Comparison of ENCODE assay signal across 13 mouse cellular contexts in genomic region chr9:15421864-15422263, GRCm38 (mm10).
DNase-seq lines count a peak whose midpoint lies in the region; ATAC-seq and TF ChIP-seq lines count a peak whose summit lies in the region.
"Had no signal": no experiment of that assay in that cellular context is flagged by ENCODE, and none has a peak within 500 bp of the region (broad histone marks: within the 10 kb centered on the region; RNA-seq: fewer than 3 reads in every experiment).

No protein-coding gene starts in this region.

- no peaks in the 10 kb centered on the region for H3K27me3 ChIP-seq in embryonic facial prominence, embryonic 12.5 days
- H3K27me3 ChIP-seq in hindbrain, embryonic 14.5 days (ENCODE audit: control insufficient read depth, insufficient read depth, low read length), result no peaks in the 10 kb centered on the region
- H3K27me3 ChIP-seq in midbrain, embryonic 15.5 days (replicated peaks), result no peaks in the 10 kb centered on the region
- H3K27me3 ChIP-seq in liver, postnatal 0 days (ENCODE audit: insufficient read depth, low read length), result no peaks in the 10 kb centered on the region

- no peak overlapping the region for H3K9ac ChIP-seq in embryonic facial prominence, embryonic 12.5 days
- H3K9ac ChIP-seq in hindbrain, embryonic 14.5 days, result no peak overlapping the region
- no peak overlapping the region for H3K9ac ChIP-seq in midbrain, embryonic 15.5 days
- H3K9ac ChIP-seq in liver, postnatal 0 days (replicated peaks), result no peak overlapping the region

- DNase-seq in cerebellum, postnatal 14 days, result peak; percentile 52 to 64
- DNase-seq in cerebellum, adult 8-10 months, result no peak
- DNase-seq in hindbrain, embryonic 14.5 days (ENCODE audit: low spot score), result peak; percentile 34
- DNase-seq in liver, postnatal 0 days, result no peak
- no peak for DNase-seq in lung, postnatal 4 days
- DNase-seq: heart, adult 18-20 months; kidney, postnatal 25 days; thymus, adult 18-20 months had no signal

- H3K27ac ChIP-seq in embryonic facial prominence, embryonic 12.5 days, result no peak overlapping the region
- 0 out of 2 replicates have a peak overlapping the region, but pooled peaks have one; percentile 51 for H3K27ac ChIP-seq in hindbrain, embryonic 14.5 days
- peak overlapping the region; percentile 27; the same call in 1 of the 2 replicates for H3K27ac ChIP-seq in midbrain, embryonic 15.5 days
- no peak overlapping the region for H3K27ac ChIP-seq in liver, postnatal 0 days (ENCODE audit: low read depth)

- 0 out of 2 replicates have a peak, but pooled peaks have one; percentile 67 for ATAC-seq in embryonic facial prominence, embryonic 12.5 days (ENCODE audit: insufficient number of reproducible peaks, insufficient read depth, low FRiP score, low TSS enrichment)
- ATAC-seq in hindbrain, embryonic 14.5 days (ENCODE audit: low FRiP score), result peak; percentile 65; the same call in 1 of the 2 replicates
- peak; percentile 86 for ATAC-seq in midbrain, embryonic 15.5 days (replicated peaks)
- ATAC-seq in liver, postnatal 0 days, result no peak
- no peak for ATAC-seq in monocyte, adult 5-6 weeks (replicated peaks; ENCODE audit: insufficient number of reproducible peaks, low FRiP score, low TSS enrichment, poor library complexity, severe bottlenecking)

- no peak overlapping the region for H3K4me2 ChIP-seq in embryonic facial prominence, embryonic 12.5 days (replicated peaks)
- no peak overlapping the region for H3K4me2 ChIP-seq in hindbrain, embryonic 14.5 days (replicated peaks)
- H3K4me2 ChIP-seq in midbrain, embryonic 15.5 days, result no peak overlapping the region
- H3K4me2 ChIP-seq in liver, postnatal 0 days (ENCODE audit: low read depth, low read length), result no peak overlapping the region
- H3K4me2 ChIP-seq: liver, embryonic 11.5 days had no signal

- WGBS in embryonic facial prominence, embryonic 12.5 days, result 18% methylated on average over 10 of the region's 10 CpGs
- WGBS in hindbrain, embryonic 14.5 days, result 22% methylated on average over 10 of the region's 10 CpGs
- WGBS in midbrain, embryonic 15.5 days, result 13% methylated on average over 10 of the region's 10 CpGs
- WGBS in liver, postnatal 0 days (ENCODE audit: insufficient replicate concordance), result 58% methylated on average over 10 of the region's 10 CpGs

- H3K9me3 ChIP-seq in embryonic facial prominence, embryonic 12.5 days, result no peaks in the 10 kb centered on the region
- H3K9me3 ChIP-seq in hindbrain, embryonic 14.5 days (ENCODE audit: control insufficient read depth, low read length), result no peaks in the 10 kb centered on the region
- H3K9me3 ChIP-seq in midbrain, embryonic 15.5 days, result no peaks in the 10 kb centered on the region
- no peaks in the 10 kb centered on the region for H3K9me3 ChIP-seq in liver, postnatal 0 days (ENCODE audit: low read length)

- H3K4me3 ChIP-seq in embryonic facial prominence, embryonic 12.5 days, result no peak overlapping the region
- no peak overlapping the region for H3K4me3 ChIP-seq in hindbrain, embryonic 14.5 days (replicated peaks; ENCODE audit: low read length)
- no peak overlapping the region for H3K4me3 ChIP-seq in midbrain, embryonic 15.5 days
- no peak overlapping the region for H3K4me3 ChIP-seq in liver, postnatal 0 days (ENCODE audit: low read depth, low read length)
- H3K4me3 ChIP-seq: erythroblast, embryonic 14.5 days had no signal

- no peak for TF ChIP-seq CTCF in liver, postnatal 0 days (IDR thresholded peaks at IDR 0.05; ENCODE audit: low read depth)

- H3K4me1 ChIP-seq in embryonic facial prominence, embryonic 12.5 days, result peaks cover 7% of the 10 kb centered on the region; the same call in 1 of the 2 replicates
- H3K4me1 ChIP-seq in hindbrain, embryonic 14.5 days (replicated peaks; ENCODE audit: control insufficient read depth, insufficient read depth, low read length), result 0 out of 2 replicates have a peak, but pooled peaks cover 5% of the 10 kb centered on the region
- H3K4me1 ChIP-seq in midbrain, embryonic 15.5 days, result peaks cover 12% of the 10 kb centered on the region
- no peaks in the 10 kb centered on the region for H3K4me1 ChIP-seq in liver, postnatal 0 days (ENCODE audit: insufficient read depth)

- no peak for TF ChIP-seq EP300 in liver, postnatal 0 days (IDR thresholded peaks at IDR 0.05; ENCODE audit: low read depth)

- H3K36me3 ChIP-seq in embryonic facial prominence, embryonic 12.5 days, result no peaks in the 10 kb centered on the region
- H3K36me3 ChIP-seq in hindbrain, embryonic 14.5 days (replicated peaks; ENCODE audit: control insufficient read depth, insufficient read depth), result no peaks in the 10 kb centered on the region
- H3K36me3 ChIP-seq in midbrain, embryonic 15.5 days (replicated peaks), result no peaks in the 10 kb centered on the region
- H3K36me3 ChIP-seq in liver, postnatal 0 days (replicated peaks; ENCODE audit: insufficient read depth, low read length), result no peaks in the 10 kb centered on the region

Comparison
In these comparisons a context has a peak if more than half of its experiments do, and no peak if none do; other contexts are left out.
1. DNase-seq: peak in cerebellum, postnatal 14 days (2 of 2) and hindbrain, embryonic 14.5 days (single experiment); none in cerebellum, adult 8-10 months (single experiment), liver, postnatal 0 days (single experiment) and lung, postnatal 4 days (0 of 2).
2. ATAC-seq: peak in embryonic facial prominence, embryonic 12.5 days (single experiment), hindbrain, embryonic 14.5 days (single experiment) and midbrain, embryonic 15.5 days (single experiment); none in liver, postnatal 0 days (single experiment) and monocyte, adult 5-6 weeks (single experiment).
3. H3K27ac ChIP-seq: peak in hindbrain, embryonic 14.5 days (single experiment) and midbrain, embryonic 15.5 days (single experiment); none in embryonic facial prominence, embryonic 12.5 days (single experiment) and liver, postnatal 0 days (single experiment).